Mouse (Mus musculus): ENCODE data around the gene Olfr1357. TPM values are rescaled to one million over a fixed set of nuclear protein-coding genes. Genes with fewer than 3 reads are reported as not detected.

The Olfr1357 gene
- not detected in 2 replicates for polyA plus RNA-seq (2012; rRNA removed; ENCODE audit: low replicate concordance)

DNA sequence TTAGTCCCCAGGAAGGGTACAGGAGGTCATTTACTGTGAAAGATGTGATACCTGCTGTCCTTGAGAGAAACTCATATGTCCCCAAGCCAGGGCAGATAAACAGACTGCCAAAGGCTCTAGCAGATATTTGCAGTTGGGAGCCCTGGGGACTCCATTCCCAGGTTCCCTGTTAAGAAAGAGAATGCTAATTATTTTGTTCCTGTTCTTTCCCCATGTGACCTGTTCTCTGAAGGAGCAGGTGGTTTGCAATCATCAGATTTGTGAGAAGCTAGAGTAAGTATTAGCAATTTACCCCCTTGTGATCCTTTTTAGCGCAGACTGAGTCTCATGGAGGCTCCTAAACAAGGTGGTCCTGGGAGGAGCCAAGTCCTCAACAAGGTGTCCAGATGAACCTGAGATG is at the start of gene Olfr1357:
Olfr1357 (minus strand) TSS at position 101 of the 400 bp plus-strand sequence.

GRCm38 (mm10) chr10:78591406-78592328 is 26.2 kb downstream of the Olfr1357 start, which contains the start of gene Syde1:
TSS of gene Syde1 (minus strand) at chr10:78591964.

DNA sequence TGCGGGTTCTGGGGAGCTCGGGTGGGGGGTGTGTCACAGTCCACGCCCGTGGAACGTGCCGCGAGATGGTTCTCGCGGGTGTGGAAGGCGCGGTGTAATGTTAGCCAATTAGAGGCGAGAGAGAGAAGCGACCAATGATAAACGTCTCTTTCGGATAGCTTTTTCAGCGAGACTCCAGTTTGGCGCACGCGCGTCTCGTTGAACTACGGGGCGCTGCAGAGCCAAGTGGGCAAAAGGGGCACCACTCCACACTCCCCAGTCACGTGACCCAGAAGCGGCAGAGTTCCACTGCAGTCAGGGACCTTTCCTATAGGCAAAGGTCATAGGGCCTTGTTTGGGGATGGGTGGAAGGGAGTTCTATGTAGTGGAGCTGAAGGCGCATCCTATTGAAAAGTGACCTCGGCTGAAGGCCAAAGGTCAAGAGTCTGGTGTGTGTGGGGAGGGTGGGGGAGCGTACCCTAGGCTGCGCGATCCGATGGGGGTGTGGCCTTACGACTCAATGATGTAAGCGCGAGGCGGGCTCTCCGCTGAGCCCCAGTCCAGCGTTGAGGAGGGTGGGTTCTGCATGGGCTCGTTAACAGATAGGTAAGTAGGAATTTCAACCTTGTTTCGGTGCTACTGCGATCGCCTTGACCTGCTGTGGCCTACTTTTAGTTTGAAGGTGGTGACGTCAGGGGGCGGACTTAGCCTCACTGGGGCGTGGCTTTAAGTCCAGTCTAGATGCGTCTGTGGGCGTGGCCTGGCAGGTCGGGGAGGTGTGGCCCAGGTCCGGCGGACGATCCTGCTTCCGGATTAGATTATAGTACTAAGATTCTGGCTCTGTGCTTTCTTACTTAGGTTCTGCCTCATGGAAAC is 43.4 kb downstream of the Olfr1357 start, which contains the start of gene Ilvbl:
Ilvbl (plus strand) TSS at position 97 of the 855 bp plus-strand sequence.

Other genes starting within 250 kb of the Olfr1357 start
- 21.7 and 32.2 TPM in 2 replicates for gene Rrp1, start 205.0 kb downstream of the Olfr1357 start, polyA plus RNA-seq (2012; rRNA removed; ENCODE audit: low replicate concordance)
- 13.2 and 41.2 TPM in 2 replicates for gene Cstb, start 192.4 kb downstream of the Olfr1357 start, polyA plus RNA-seq (2012; rRNA removed; ENCODE audit: low replicate concordance)
- 37.4 and 44.8 TPM in 2 replicates for gene Pdxk, start 153.1 kb downstream of the Olfr1357 start, polyA plus RNA-seq (2012; rRNA removed; ENCODE audit: low replicate concordance)
- not detected in 2 replicates for gene Olfr1358, start 100.6 kb downstream of the Olfr1357 start, polyA plus RNA-seq (2012; rRNA removed; ENCODE audit: low replicate concordance)
- 85.4 and 218 TPM in 2 replicates for gene Ilvbl, start 43.7 kb downstream of the Olfr1357 start, polyA plus RNA-seq (2012; rRNA removed; ENCODE audit: low replicate concordance)
- 7.9 and 8.8 TPM in 2 replicates for gene Syde1, start 26.1 kb downstream of the Olfr1357 start, polyA plus RNA-seq (2012; rRNA removed; ENCODE audit: low replicate concordance)
- gene Casp14, start 100.2 kb upstream of the Olfr1357 start, polyA plus RNA-seq (2012; rRNA removed; ENCODE audit: low replicate concordance): not detected in 2 replicates
- gene Ccdc105, start 135.0 kb upstream of the Olfr1357 start, polyA plus RNA-seq (2012; rRNA removed; ENCODE audit: low replicate concordance): not detected in 2 replicates
- not detected in 2 replicates for gene Slc1a6, start 162.4 kb upstream of the Olfr1357 start, polyA plus RNA-seq (2012; rRNA removed; ENCODE audit: low replicate concordance)
- not detected in 2 replicates for gene Olfr1356, start 234.1 kb upstream of the Olfr1357 start, polyA plus RNA-seq (2012; rRNA removed; ENCODE audit: low replicate concordance)